Mouse (Mus musculus) neural tube, embryonic 13.5 days (tissue): ENCODE data around the gene Fyttd1. TPM values are rescaled to one million over a fixed set of nuclear protein-coding genes. Genes with fewer than 3 reads are reported as not detected.
A peak's percentile ranks its signal among the peaks of the same experiment; 100 is the strongest.
"Not testable (repeated sequence)": the region's sequence is repeated elsewhere in the genome, so short reads cannot be mapped to it uniquely, and the experiment has no call there.

Experiments used
- ATAC-seq: fragments of 200-750 bp; cut with Nextera tagmentation; 2 replicates; pipeline ENCODE4 v1.8.0; 2017; ENCODE audit warnings: low read depth, mild to moderate bottlenecking, moderate TSS enrichment, moderate library complexity
- H3K27ac ChIP-seq: fragments of 300-500 bp; sonication (generic); replicated peaks from 2 replicates; pipeline ENCODE4 v1.5.1; 2015; ENCODE audit warnings: moderate library complexity, mild to moderate bottlenecking, inconsistent platforms
- H3K27me3 ChIP-seq: fragments of 300-500 bp; sonication (generic); 2 replicates; pipeline ENCODE4 v1.6.1; 2015; ENCODE audit warnings: mild to moderate bottlenecking, inconsistent platforms
- H3K36me3 ChIP-seq: fragments of 300-500 bp; sonication (generic); 2 replicates; pipeline ENCODE4 v1.6.1; 2015; ENCODE audit warnings: mild to moderate bottlenecking, inconsistent platforms
- H3K4me1 ChIP-seq: fragments of 300-500 bp; sonication (generic); replicated peaks from 2 replicates; pipeline ENCODE4 v1.6.1; 2015; ENCODE audit warnings: inconsistent platforms
- H3K4me2 ChIP-seq: fragments of 300-500 bp; sonication (generic); 2 replicates; pipeline ENCODE4 v1.6.1; 2015; ENCODE audit warnings: inconsistent platforms, mild to moderate bottlenecking, moderate library complexity
- H3K4me3 ChIP-seq: fragments of 300-500 bp; sonication (generic); 2 replicates; pipeline ENCODE4 v1.5.1; 2015; ENCODE audit warnings: mild to moderate bottlenecking, inconsistent platforms
- H3K9ac ChIP-seq: fragments of 300-500 bp; sonication (generic); 2 replicates; pipeline ENCODE4 v1.6.1; 2015; ENCODE audit warnings: moderate library complexity, mild to moderate bottlenecking, inconsistent platforms
- H3K9me3 ChIP-seq: fragments of 300-500 bp; sonication (generic); 2 replicates; pipeline ENCODE4 v1.6.1; 2016; ENCODE audit warnings: inconsistent platforms
- WGBS: fragments of 180-500 bp; shearing (Covaris S2); methylation state at CpG from one replicate; pipeline ENCODE4 v1.1.7; 2015; 5-methylcytosine and 5-hydroxymethylcytosine counted together
- polyA plus RNA-seq: library from polyadenylated mRNA; unstranded; fragments of >200 nt; fragmentation: Nextera tagmentation; extraction: Ambion mirVana; gene quantifications from 2 replicates; pipeline ENCODE4 v1.2.1, GENCODE M21; 2015

Fyttd1 gene
- polyA plus RNA-seq, 1 experiment from 2014 or later, result 100 TPM

DNA sequence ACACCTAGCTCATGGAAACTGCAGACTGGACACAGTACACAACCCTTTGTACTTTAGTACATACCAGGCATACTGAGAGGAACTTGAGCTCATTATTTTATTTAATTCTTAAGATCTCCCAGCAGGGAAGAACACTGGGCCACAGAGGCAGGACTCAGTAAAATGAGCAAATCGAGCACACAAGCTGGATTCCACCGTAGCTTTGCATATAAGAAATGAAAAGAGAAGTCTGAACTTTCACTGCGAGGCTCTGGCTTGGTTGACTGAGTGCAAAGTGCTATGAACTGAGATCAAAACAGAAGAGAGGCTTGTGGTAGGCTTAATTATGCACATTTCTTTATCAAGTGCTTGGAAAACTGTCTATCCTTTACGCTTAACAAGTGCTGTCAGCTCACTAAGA is 11.9 kb upstream of the Fyttd1 start:
- no peak overlapping the region for H3K9ac ChIP-seq
- H3K36me3 ChIP-seq, result peaks cover 8% of the 10 kb centered on the region
- H3K27me3 ChIP-seq, result no peaks in the 10 kb centered on the region
- no peak overlapping the region for H3K4me3 ChIP-seq
- no peaks in the 10 kb centered on the region for H3K9me3 ChIP-seq
- H3K4me1 ChIP-seq, result peaks cover 30% of the 10 kb centered on the region
- no peak overlapping the region for H3K4me2 ChIP-seq
- no peak for ATAC-seq
- H3K27ac ChIP-seq, result no peak overlapping the region
- 94% methylated on average over 4 of the region's 4 CpGs for WGBS

DNA sequence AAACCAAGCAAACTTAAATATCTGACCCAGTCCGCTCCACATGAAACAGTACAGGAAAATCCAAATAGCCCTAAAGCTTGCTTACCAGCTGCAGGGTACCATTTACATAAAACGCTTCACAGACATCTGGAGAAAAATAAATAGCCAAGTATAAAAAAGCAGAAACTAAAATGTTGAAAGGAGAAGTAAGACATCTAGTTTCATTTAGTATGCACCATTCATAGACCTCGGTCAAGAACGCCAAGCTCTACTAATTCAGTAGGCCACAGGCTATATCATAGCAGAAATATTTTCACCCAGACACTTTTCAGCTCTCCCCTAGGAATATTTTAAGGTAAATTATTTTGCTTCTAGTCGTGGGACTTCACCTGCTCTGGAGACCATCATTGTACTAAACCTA is 10.6 kb upstream of the Fyttd1 start:
- 88% methylated on average over 5 of the region's 5 CpGs for WGBS

DNA sequence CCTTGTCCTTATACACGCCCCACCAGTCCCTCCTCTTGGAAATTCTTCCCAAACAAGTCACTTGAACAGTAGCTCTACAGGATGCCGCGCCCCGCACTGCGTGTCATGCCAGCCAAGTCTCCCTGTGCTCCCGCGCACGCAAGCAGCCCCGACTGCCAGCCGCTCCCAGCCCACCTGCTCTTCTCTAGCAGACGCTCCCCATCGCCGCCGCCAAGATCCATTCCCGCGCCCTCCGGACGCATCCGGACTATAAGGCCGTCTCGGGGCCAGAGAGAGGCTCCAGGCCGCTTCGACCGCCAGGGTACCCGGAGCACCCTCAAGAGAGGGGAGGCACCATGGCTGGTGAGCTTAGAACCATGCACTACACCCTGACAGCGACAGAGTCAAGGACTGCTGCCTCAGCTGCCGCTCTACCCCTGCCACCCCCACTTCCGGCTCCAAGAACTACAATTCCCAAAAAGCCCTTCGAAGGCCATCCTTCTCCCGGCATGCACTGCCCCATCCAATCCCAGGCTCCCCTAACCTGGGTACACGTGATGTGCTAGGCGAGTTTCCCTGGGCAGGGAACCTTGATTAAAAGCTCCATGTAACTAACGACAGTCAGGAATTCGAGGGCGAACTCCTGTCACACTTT is 9.3 kb upstream of the Fyttd1 start:
- H3K4me2 ChIP-seq, result peak overlapping the region; percentile 73
- no peaks in the 10 kb centered on the region for H3K27me3 ChIP-seq
- under 1% methylated on average over 35 of the region's 35 CpGs for WGBS
- peak overlapping the region; percentile 65 for H3K4me3 ChIP-seq
- ATAC-seq, result peak; percentile 98
- no peaks in the 10 kb centered on the region for H3K36me3 ChIP-seq
- peak overlapping the region; percentile 86 for H3K9ac ChIP-seq
- H3K27ac ChIP-seq, result peak overlapping the region; percentile 90
- H3K9me3 ChIP-seq, result no peaks in the 10 kb centered on the region
- peaks cover 30% of the 10 kb centered on the region for H3K4me1 ChIP-seq

More for the DNA sequence above, 10.6 kb upstream of the Fyttd1 start:
- no peaks in the 10 kb centered on the region for H3K9me3 ChIP-seq
- H3K36me3 ChIP-seq, result no peaks in the 10 kb centered on the region
- H3K4me2 ChIP-seq, result peak overlapping the region; percentile 73
- no peak for ATAC-seq
- H3K27ac ChIP-seq, result no peak overlapping the region
- H3K9ac ChIP-seq, result peak overlapping the region; percentile 86; the same call in 1 of the 2 replicates
- peaks cover 30% of the 10 kb centered on the region for H3K4me1 ChIP-seq
- H3K27me3 ChIP-seq, result no peaks in the 10 kb centered on the region
- H3K4me3 ChIP-seq, result peak overlapping the region; percentile 65; the same call in 1 of the 2 replicates

DNA sequence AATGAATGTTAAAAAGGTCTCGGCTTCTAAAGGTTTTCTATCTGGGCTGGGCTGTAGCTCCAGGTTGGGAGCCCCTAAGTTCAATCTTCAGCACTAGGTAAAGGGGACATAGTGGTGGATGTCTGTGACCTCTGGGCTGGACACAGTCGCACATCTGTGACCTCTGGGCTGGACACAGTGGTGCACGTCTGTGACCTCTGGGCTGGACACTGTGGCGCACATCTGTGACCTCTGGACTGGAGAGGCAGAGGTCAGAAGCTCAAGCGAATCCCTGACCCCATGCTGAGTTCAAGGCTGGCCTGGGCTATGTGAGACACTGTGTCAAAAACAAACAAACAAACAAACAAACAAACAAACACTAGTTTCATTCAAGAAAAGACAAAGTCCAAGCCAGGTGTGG is 7.1 kb upstream of the Fyttd1 start:
- no peak for ATAC-seq
- Histone ChIP-seq H3K4me2 (no peak overlapping the region), H3K9ac (no peak overlapping the region), H3K4me1 (peaks cover 24% of the 10 kb centered on the region), H3K9me3 (no peaks in the 10 kb centered on the region), H3K27me3 (no peaks in the 10 kb centered on the region), H3K36me3 (no peaks in the 10 kb centered on the region), H3K27ac (no peak overlapping the region), H3K4me3 (no peak overlapping the region)
- WGBS, result 74% methylated on average over 5 of the region's 5 CpGs

DNA sequence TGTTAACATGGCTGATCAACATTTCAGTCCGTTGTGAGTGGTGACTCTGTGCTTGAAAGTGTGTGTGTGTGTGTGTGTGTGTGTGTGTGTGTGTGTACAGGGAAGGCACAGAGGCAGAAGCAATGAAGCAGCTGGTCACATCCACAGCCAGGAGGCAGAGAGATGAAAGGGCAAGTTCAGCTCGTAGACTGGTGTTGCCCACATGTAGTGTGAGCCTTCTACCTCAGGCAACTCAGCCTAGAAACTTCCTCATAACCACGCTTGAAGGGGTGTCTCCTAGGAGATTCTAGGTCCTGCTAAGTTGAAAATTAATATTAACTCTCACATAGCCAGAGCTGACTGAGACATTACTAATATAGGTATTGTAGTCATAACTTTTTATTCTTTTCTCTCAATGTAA is 3.9 kb upstream of the Fyttd1 start:
- WGBS, result 58% methylated on average over 3 of the region's 3 CpGs
- Histone ChIP-seq H3K27ac (no peak overlapping the region), H3K27me3 (no peaks in the 10 kb centered on the region), H3K4me1 (peaks cover 8% of the 10 kb centered on the region), H3K4me2 (no peak overlapping the region), H3K9ac (no peak overlapping the region), H3K9me3 (no peaks in the 10 kb centered on the region), H3K4me3 (no peak overlapping the region), H3K36me3 (no peaks in the 10 kb centered on the region)
- ATAC-seq, result no peak

DNA sequence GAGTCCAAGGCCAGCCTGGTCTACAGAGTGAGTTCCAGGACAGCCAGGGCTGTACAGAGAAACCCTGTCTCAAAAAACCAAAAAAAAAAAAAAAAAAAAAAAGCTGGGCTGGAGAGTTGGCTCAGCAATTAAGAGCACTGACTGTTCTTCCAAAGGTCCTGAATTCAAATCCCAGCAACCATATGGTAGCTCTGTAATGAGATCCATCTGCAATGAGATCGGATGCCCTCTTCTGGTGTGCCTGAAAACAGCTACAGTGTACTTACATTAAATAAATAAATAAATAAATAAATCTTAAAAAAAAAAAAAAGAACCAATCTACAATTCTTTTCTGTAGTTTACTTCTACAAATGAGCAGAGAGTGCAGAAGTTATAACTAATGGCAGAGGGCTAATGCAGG is 2.0 kb upstream of the Fyttd1 start:
- 83% methylated on average over 1 of the region's 1 CpGs for WGBS

DNA sequence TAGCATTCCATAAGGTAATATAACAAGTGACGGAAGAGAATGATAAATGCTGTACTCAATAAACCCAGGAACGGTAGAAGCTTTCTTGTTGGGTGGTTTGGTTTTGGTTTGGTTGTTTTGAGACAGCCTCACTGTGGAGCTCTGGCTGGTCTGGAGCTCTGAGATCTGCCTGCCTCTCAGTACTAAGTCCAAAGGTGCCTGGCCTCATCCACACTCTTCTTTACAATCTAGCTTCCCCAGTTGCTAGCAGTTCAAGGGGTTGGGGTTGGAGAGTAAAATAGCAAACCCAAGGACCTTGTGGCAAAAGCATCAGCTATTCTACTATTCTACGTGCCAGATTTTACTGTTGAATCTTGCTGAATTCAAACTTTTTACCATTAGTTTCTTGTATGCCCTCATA is 1.5 kb upstream of the Fyttd1 start:
- no peak overlapping the region for H3K27ac ChIP-seq
- H3K27me3 ChIP-seq, result no peaks in the 10 kb centered on the region
- H3K36me3 ChIP-seq, result no peaks in the 10 kb centered on the region
- WGBS, result 94% methylated on average over 3 of the region's 3 CpGs
- ATAC-seq, result no peak
- H3K4me3 ChIP-seq, result no peak overlapping the region
- peaks cover 22% of the 10 kb centered on the region for H3K4me1 ChIP-seq
- no peak overlapping the region for H3K9ac ChIP-seq
- H3K9me3 ChIP-seq, result no peaks in the 10 kb centered on the region
- H3K4me2 ChIP-seq, result no peak overlapping the region

More for the DNA sequence above, 2.0 kb upstream of the Fyttd1 start:
- not testable (repeated sequence) for H3K4me3 ChIP-seq, H3K27ac ChIP-seq, H3K36me3 ChIP-seq, H3K9ac ChIP-seq, ATAC-seq, H3K9me3 ChIP-seq, H3K27me3 ChIP-seq, H3K4me2 ChIP-seq
- H3K4me1 ChIP-seq, result peaks cover 17% of the 10 kb centered on the region

DNA sequence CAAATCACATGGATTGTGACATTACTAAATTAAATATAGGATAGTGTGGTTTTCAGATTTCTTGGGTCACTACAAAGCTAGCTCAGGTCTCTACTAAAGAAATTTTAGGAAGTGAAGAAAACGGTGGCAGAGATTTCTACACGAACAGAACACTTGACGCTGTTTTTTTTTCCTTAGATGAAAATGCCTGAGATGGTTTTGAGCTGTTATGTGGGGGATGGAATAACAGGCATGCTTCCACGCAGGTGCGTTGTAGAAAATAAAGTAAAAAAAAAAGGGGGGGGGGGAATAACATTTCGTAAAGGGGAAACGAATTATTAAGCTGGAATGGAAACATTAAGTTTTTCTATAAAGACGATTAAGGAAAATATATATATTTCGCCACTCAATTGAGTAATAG is 469 bp upstream of the Fyttd1 start:
- ATAC-seq, result no peak
- Histone ChIP-seq H3K4me2 (peak overlapping the region; percentile 80), H3K27ac (no peak overlapping the region; the same call in 1 of the 2 replicates), H3K9me3 (no peaks in the 10 kb centered on the region), H3K9ac (peak overlapping the region; percentile 87), H3K4me3 (peak overlapping the region; percentile 95), H3K4me1 (peaks cover 26% of the 10 kb centered on the region), H3K27me3 (no peaks in the 10 kb centered on the region), H3K36me3 (no peaks in the 10 kb centered on the region)
- 35% methylated on average over 9 of the region's 9 CpGs for WGBS

DNA sequence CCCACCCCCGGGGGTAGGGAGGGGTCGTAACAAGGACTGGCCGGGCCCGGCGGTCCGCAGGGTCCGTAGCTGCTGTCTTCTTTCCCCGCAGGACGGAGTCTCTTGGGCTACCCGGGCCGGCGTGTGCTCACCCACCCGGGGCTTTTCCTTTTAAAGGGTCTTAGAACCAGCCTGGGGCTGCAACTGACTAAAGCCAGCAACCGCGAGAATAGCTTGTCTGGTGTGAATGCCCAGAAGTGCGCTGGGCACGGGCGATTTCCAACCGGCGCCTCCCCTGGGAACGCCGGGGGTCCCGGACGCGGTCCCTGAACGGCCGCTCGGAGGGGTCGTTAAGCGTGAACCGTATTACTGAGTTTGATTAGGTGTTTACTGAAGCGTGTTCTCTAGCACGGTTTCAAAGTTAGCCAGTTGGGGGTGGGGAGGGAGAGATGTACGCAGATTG is 878 bp downstream of the Fyttd1 start:
- Histone ChIP-seq H3K27me3 (no peaks in the 10 kb centered on the region), H3K4me1 (peaks cover 31% of the 10 kb centered on the region), H3K4me3 (peak overlapping the region; percentile 95), H3K9me3 (no peaks in the 10 kb centered on the region), H3K27ac (peak overlapping the region; percentile 90), H3K4me2 (peak overlapping the region; percentile 80), H3K36me3 (no peaks in the 10 kb centered on the region), H3K9ac (peak overlapping the region; percentile 92)
- whole genome bisulfite sequencing, result under 1% methylated on average over 34 of the region's 34 CpGs
- peak; percentile 64 for ATAC-seq

DNA sequence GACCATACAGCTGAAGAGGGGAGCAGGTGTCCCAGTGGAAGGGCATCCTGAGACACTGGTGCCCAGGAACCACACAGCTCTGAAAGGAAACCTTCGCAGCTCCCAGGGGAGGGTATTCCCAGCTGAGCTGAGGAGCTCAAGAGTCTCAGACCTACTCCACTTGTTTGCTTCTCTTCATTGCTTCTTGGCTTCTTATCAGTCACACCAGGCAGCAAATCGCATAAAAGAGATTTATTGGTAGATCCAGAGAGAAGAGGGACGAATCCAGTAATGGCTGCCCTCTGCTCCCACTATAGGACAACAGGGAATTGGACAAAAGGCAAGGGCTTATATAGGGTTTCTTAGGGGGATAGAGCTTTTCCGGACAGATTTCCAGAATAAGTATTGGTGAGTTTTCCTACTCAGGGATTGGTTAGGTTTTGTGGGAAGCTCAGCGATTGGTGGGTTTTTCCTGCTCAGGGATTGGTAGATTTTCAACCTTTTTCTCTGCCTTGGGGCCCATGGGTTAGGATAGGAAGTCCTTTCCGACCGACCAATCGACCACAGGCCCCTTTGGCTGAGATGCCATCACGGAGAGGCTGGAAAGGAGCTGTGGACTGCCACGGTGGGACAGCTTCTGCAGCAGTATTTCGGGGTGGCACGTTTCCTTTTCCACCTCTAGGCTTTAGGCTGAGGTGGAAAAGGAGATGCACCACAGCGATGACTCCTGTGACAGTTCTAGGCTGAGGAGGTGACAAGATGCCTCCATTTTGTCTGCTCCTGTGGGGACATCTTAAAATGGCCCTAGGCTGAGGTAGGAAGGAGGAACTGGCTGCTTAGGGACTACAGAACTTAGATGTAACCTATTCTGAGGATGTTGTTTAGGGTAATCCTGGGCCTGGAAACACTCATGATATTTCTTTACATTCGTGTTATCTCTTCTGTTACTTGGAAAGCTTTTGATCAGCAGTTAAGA is 1.9 kb downstream of the Fyttd1 start:
- H3K36me3 ChIP-seq, result no peaks in the 10 kb centered on the region
- peaks cover 31% of the 10 kb centered on the region for H3K4me1 ChIP-seq
- peak overlapping the region; percentile 95 for H3K4me3 ChIP-seq
- H3K4me2 ChIP-seq, result peak overlapping the region; percentile 80
- H3K9ac ChIP-seq, result peak overlapping the region; percentile 92
- no peak for ATAC-seq
- H3K9me3 ChIP-seq, result no peaks in the 10 kb centered on the region
- H3K27me3 ChIP-seq, result no peaks in the 10 kb centered on the region
- H3K27ac ChIP-seq, result no peak overlapping the region
- 77% methylated on average over 14 of the region's 14 CpGs for WGBS

DNA sequence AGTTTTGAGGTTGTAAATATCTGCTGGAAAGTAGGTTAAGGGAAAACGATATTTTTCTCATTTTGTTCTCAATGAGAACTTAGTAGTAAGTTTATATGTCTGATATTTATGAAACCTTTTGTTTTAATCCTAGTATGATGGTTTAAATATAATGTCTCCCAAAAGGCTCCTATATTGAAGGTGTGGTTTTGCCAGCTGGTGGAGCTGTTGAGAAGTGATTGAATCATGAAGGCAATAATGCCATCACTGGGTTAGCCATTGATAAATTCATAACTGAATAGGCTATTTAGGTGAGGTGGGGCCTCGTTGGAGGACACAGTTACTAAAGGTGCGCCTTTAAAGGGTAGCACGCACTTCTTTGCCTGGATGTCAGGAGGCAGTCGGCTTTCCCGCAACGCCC is 4.2 kb downstream of the Fyttd1 start:
- Histone ChIP-seq H3K4me3 (no peak overlapping the region), H3K9me3 (no peaks in the 10 kb centered on the region), H3K27ac (no peak overlapping the region), H3K27me3 (no peaks in the 10 kb centered on the region), H3K4me1 (peaks cover 31% of the 10 kb centered on the region), H3K4me2 (no peak overlapping the region), H3K9ac (no peak overlapping the region), H3K36me3 (peaks cover 8% of the 10 kb centered on the region)
- no peak for ATAC-seq
- WGBS, result 82% methylated on average over 7 of the region's 7 CpGs

DNA sequence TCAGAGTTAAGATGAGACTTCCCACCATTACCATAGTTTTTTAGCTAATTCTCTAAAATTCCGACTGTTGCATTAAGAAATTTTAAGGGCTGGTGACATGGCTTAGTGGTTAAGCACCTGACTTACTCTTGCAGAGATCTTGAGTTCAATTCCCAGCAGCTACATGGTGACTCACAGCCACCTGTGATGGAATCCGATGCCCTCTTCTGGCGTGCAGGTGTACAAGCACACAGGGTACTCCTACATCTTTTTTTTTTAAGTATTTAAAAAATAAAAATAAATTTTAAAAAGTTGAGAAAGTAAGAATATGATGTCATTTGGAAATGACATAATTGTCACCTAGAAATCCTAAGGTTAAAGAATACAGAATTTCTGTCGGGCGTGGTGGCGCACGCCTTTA is 10.7 kb downstream of the Fyttd1 start:
- no peaks in the 10 kb centered on the region for H3K27me3 ChIP-seq
- no peak overlapping the region for H3K9ac ChIP-seq
- ATAC-seq, result no peak
- no peak overlapping the region for H3K4me2 ChIP-seq
- H3K4me3 ChIP-seq, result no peak overlapping the region
- no peaks in the 10 kb centered on the region for H3K4me1 ChIP-seq
- peaks cover 45% of the 10 kb centered on the region for H3K36me3 ChIP-seq
- no peaks in the 10 kb centered on the region for H3K9me3 ChIP-seq
- 88% methylated on average over 7 of the region's 7 CpGs for WGBS
- H3K27ac ChIP-seq, result no peak overlapping the region
